Mouse (Mus musculus) midbrain, embryonic 16.5 days (tissue): ENCODE measurements around the gene Ptprs. TPM values are rescaled to one million over a fixed set of nuclear protein-coding genes. Genes with fewer than 3 reads are reported as not detected.

Experiments
- ATAC-seq: fragments of 200-750 bp; cut with Nextera tagmentation; 2 replicates; pipeline ENCODE4 v1.8.0; 2017; ENCODE audit warnings: moderate TSS enrichment
- H3K27ac ChIP-seq: fragments of 300-500 bp; sonication (generic); 2 replicates; pipeline ENCODE4 v1.5.1; 2014; ENCODE audit warnings: mild to moderate bottlenecking, low read length, mixed read lengths
- H3K27me3 ChIP-seq: fragments of 300-500 bp; sonication (generic); 2 replicates; pipeline ENCODE4 v1.6.1; 2014; ENCODE audit warnings: low read depth, low read length, mixed read lengths; ENCODE audit not compliant: control insufficient read depth, insufficient read depth
- H3K36me3 ChIP-seq: fragments of 300-500 bp; sonication (generic); 2 replicates; pipeline ENCODE4 v1.6.1; 2014; ENCODE audit warnings: mild to moderate bottlenecking, low read length, moderate library complexity, mixed read lengths; ENCODE audit not compliant: control insufficient read depth, insufficient read depth
- H3K4me1 ChIP-seq: fragments of 300-500 bp; sonication (generic); 2 replicates; pipeline ENCODE4 v1.6.1; 2014; ENCODE audit warnings: mild to moderate bottlenecking, low read length, mixed read lengths; ENCODE audit not compliant: control insufficient read depth, insufficient read depth
- H3K4me2 ChIP-seq: fragments of 300-500 bp; sonication (generic); 2 replicates; pipeline ENCODE4 v1.6.1; 2014; ENCODE audit warnings: mild to moderate bottlenecking, low read length, mixed read lengths
- H3K4me3 ChIP-seq: fragments of 300-500 bp; sonication (generic); 2 replicates; pipeline ENCODE4 v1.5.1; 2014; ENCODE audit warnings: low read depth, mild to moderate bottlenecking, low read length, moderate library complexity, mixed read lengths
- H3K9ac ChIP-seq: fragments of 300-500 bp; sonication (generic); 2 replicates; pipeline ENCODE4 v1.6.1; 2014; ENCODE audit warnings: low read depth, low read length, mixed read lengths
- H3K9me3 ChIP-seq: fragments of 300-500 bp; sonication (generic); replicated peaks from 2 replicates; pipeline ENCODE4 v1.6.1; 2014; ENCODE audit warnings: mild to moderate bottlenecking, low read length, mixed read lengths; ENCODE audit not compliant: control insufficient read depth, poor library complexity, severe bottlenecking
- WGBS: fragments of 180-500 bp; shearing (Covaris S2); extraction: QIAGEN DNeasy Blood & Tissue Kit; methylation state at CpG from one replicate; pipeline ENCODE4 v1.1.7; 2014; 5-methylcytosine and 5-hydroxymethylcytosine counted together
- polyA plus RNA-seq: library from polyadenylated mRNA; unstranded; fragments of >200 nt; fragmentation: Nextera tagmentation; extraction: Ambion mirVana; gene quantifications from 2 replicates; pipeline ENCODE4 v1.2.1, GENCODE M21; 2015

Gene Ptprs
- polyA plus RNA-seq, 1 experiment from 2014 or later, result 293 TPM

- no peak for ATAC-seq
- H3K4me3 ChIP-seq, result no peak overlapping the region
- no peak overlapping the region for H3K27ac ChIP-seq
- WGBS, result 92% methylated on average over 6 of the region's 6 CpGs
- H3K27me3 ChIP-seq, result no peaks in the 10 kb centered on the region
- H3K9ac ChIP-seq, result no peak overlapping the region
- peaks cover 63% of the 10 kb centered on the region for H3K36me3 ChIP-seq
- no peak overlapping the region for H3K4me2 ChIP-seq
- no peaks in the 10 kb centered on the region for H3K9me3 ChIP-seq
- no peaks in the 10 kb centered on the region for H3K4me1 ChIP-seq
Measured at GRCm38 (mm10) chr17:56396051-56396450, 80.2 kb downstream of the Ptprs start.

DNA sequence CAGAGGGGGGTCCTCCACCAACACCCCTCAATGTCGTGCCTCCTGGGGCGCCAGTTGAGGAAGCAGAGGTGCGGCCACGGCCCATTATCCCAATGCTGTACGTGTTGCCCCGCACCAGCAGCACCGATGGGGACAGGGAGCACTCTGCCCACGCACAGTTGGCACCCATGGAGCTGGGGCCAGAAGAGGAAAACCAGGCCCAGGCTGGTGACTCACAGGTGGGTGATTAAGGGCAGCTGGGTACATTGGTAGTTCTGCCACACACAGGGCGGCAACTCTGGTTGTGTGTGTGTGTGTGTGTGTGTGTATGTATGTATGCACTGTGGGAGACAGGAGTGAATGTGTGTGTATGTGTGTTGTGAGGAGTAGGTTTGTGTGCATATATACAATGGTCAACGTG is 82.4 kb downstream of the Ptprs start:
- Histone ChIP-seq H3K9me3 (no peaks in the 10 kb centered on the region), H3K4me1 (no peaks in the 10 kb centered on the region), H3K36me3 (peaks cover 67% of the 10 kb centered on the region), H3K9ac (no peak overlapping the region), H3K27me3 (no peaks in the 10 kb centered on the region), H3K4me2 (no peak overlapping the region), H3K4me3 (no peak overlapping the region), H3K27ac (no peak overlapping the region)
- WGBS, result 94% methylated on average over 10 of the region's 10 CpGs
- no peak for ATAC-seq

DNA sequence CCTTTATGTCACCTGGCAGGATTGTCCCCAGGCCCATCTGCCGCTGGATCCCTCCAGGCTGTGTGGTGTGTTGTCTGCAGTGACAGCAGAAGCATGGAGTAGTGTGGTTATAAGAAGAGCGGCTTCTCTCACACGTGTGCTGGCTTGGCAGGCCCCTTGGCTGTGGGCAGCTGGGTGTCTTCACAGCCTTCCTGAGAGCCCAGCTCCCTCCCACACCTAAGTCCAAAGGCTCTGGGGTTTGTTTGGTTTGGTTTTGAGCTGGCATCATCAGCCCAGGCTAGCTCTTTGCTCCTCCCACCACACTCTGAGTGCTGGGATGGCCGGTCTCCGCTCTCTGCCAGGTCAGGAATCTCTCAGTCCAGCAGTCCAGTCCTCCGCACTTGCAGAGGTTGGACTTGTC is 83.0 kb downstream of the Ptprs start:
- no peak overlapping the region for H3K27ac ChIP-seq
- H3K4me1 ChIP-seq, result no peaks in the 10 kb centered on the region
- no peak overlapping the region for H3K4me2 ChIP-seq
- 93% methylated on average over 6 of the region's 6 CpGs for WGBS
- no peak for ATAC-seq
- no peaks in the 10 kb centered on the region for H3K9me3 ChIP-seq
- peaks cover 69% of the 10 kb centered on the region for H3K36me3 ChIP-seq
- H3K4me3 ChIP-seq, result no peak overlapping the region
- no peaks in the 10 kb centered on the region for H3K27me3 ChIP-seq
- no peak overlapping the region for H3K9ac ChIP-seq

DNA sequence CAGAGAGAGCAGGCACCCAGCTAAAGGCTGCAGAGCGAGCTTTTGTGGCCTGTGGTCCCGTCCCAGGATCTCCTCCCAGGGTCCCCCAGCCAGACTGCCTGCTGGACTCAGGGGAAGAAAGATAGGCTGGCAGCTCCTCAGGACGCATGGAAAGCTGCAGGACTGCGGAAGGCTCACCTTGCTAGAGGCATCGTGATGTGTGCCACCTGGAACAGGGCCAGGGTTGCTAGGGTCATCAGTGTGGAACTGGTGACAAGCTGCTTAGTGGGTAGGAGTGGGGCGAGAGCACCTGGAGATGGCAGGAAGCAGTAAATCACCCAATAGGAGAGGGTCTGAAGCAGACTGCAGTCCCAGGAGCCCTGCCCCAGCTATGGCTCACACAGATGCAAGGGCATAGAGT is 88.7 kb downstream of the Ptprs start:
- Histone ChIP-seq H3K9ac (no peak overlapping the region), H3K4me2 (no peak overlapping the region), H3K4me3 (no peak overlapping the region), H3K36me3 (peaks cover 52% of the 10 kb centered on the region), H3K9me3 (no peaks in the 10 kb centered on the region), H3K4me1 (no peaks in the 10 kb centered on the region), H3K27me3 (no peaks in the 10 kb centered on the region), H3K27ac (no peak overlapping the region)
- ATAC-seq, result no peak
- 90% methylated on average over 6 of the region's 6 CpGs for WGBS

GRCm38 (mm10) chr17:56384903-56385302 is 91.4 kb downstream of the Ptprs start:
- H3K4me3 ChIP-seq, result no peak overlapping the region
- H3K27me3 ChIP-seq, result no peaks in the 10 kb centered on the region
- no peak for ATAC-seq
- no peaks in the 10 kb centered on the region; the same call in 1 of the 2 replicates for H3K4me1 ChIP-seq
- H3K4me2 ChIP-seq, result no peak overlapping the region
- H3K9me3 ChIP-seq, result no peaks in the 10 kb centered on the region
- H3K9ac ChIP-seq, result no peak overlapping the region
- H3K36me3 ChIP-seq, result peaks cover 37% of the 10 kb centered on the region
- no peak overlapping the region for H3K27ac ChIP-seq
- WGBS, result 71% methylated on average over 6 of the region's 6 CpGs

DNA sequence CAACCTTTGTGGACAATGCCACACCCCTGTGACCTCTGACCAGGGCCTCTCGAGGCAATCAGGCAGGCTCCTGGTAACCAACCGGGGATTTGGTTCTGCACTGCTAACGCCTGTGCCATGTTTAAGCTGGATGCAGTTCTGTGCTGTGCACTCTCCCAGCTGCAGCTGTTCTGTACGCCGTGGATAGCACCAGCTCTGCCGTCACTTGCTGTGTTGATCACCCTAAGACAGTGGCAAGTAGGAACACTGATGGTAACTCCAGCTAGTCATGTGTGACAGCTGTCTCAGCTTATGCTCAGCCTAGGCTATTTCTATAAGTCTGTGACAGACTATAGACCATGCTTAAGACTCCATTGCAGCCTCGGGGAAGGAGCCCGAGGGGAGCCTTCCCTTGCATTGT is 93.3 kb downstream of the Ptprs start:
- 45% methylated on average over 8 of the region's 8 CpGs for WGBS
- H3K9ac ChIP-seq, result no peak overlapping the region
- no peak for ATAC-seq
- no peak overlapping the region for H3K27ac ChIP-seq
- no peak overlapping the region for H3K4me2 ChIP-seq
- peaks cover 31% of the 10 kb centered on the region for H3K36me3 ChIP-seq
- H3K4me3 ChIP-seq, result no peak overlapping the region
- H3K27me3 ChIP-seq, result no peaks in the 10 kb centered on the region
- no peaks in the 10 kb centered on the region; the same call in 1 of the 2 replicates for H3K4me1 ChIP-seq
- no peaks in the 10 kb centered on the region for H3K9me3 ChIP-seq

- 69% methylated on average over 5 of the region's 5 CpGs for WGBS
- H3K9ac ChIP-seq, result no peak overlapping the region
- H3K27me3 ChIP-seq, result no peaks in the 10 kb centered on the region
- no peak for ATAC-seq
- no peaks in the 10 kb centered on the region; the same call in 1 of the 2 replicates for H3K4me1 ChIP-seq
- no peak overlapping the region; the same call in 1 of the 2 replicates for H3K27ac ChIP-seq
- H3K9me3 ChIP-seq, result no peaks in the 10 kb centered on the region
- no peak overlapping the region for H3K4me2 ChIP-seq
- no peak overlapping the region for H3K4me3 ChIP-seq
- peaks cover 23% of the 10 kb centered on the region for H3K36me3 ChIP-seq
Measured at GRCm38 (mm10) chr17:56381183-56381582, 95.1 kb downstream of the Ptprs start.

GRCm38 (mm10) chr17:56380286-56380685 is 96.0 kb downstream of the Ptprs start:
- Histone ChIP-seq H3K4me1 (no peaks in the 10 kb centered on the region; the same call in 1 of the 2 replicates), H3K36me3 (peaks cover 25% of the 10 kb centered on the region), H3K4me2 (no peak overlapping the region), H3K27me3 (no peaks in the 10 kb centered on the region), H3K4me3 (no peak overlapping the region), H3K27ac (peak overlapping the region; percentile 18), H3K9ac (0 out of 2 replicates have a peak overlapping the region, but pooled peaks have one; percentile 14), H3K9me3 (no peaks in the 10 kb centered on the region)
- ATAC-seq, result peak; percentile 75
- WGBS, result 50% methylated on average over 6 of the region's 6 CpGs

DNA sequence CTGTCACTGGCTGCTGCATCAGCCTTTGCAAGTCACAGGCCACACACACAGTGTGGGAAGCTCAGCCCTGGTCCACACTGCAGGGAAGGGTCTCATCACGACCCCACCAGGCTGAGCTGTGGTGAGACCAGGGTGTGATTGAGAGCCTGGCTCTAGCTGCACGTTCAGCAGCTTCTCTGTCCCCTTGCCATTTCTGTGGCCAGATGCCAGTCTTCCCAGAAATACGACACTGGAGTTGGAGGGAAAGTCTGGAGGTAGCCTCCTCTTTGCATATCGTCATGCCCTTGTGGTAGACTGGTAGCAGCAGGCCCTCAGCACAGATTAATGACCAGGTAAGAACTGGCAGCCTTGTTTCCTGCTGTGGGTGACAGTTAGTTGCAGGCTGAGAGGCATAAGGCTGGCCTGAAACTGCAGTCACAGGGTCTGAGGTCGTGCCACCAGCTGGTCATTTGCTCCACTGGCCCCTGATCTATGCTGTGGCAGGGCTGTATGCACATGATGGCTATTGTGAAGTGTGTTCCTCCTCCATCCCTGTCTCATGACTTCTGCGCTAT is 96.9 kb downstream of the Ptprs start:
- ATAC-seq, result no peak
- no peak overlapping the region for H3K4me3 ChIP-seq
- H3K36me3 ChIP-seq, result peaks cover 17% of the 10 kb centered on the region
- H3K9ac ChIP-seq, result no peak overlapping the region
- no peaks in the 10 kb centered on the region; the same call in 1 of the 2 replicates for H3K4me1 ChIP-seq
- no peaks in the 10 kb centered on the region for H3K27me3 ChIP-seq
- peak overlapping the region; percentile 25; the same call in 1 of the 2 replicates for H3K27ac ChIP-seq
- no peak overlapping the region for H3K4me2 ChIP-seq
- no peaks in the 10 kb centered on the region for H3K9me3 ChIP-seq
- 80% methylated on average over 6 of the region's 6 CpGs for WGBS
